Mouse (Mus musculus) kidney, adult 2 months (tissue): ENCODE data around the gene Il34.

Source experiments
- CTCF ChIP-seq: fragments of 200-500 bp; conservative IDR thresholded peaks from 2 replicates; pipeline ENCODE4 v1.5.1; 2011; ENCODE audit warnings: low read depth, mild to moderate bottlenecking, control low read depth, low read length, moderate library complexity, mixed read lengths; ENCODE audit not compliant: insufficient read depth, insufficient read length
- POLR2A ChIP-seq: fragments of 200-500 bp; IDR thresholded peaks from one replicate; pipeline ENCODE4 v1.6.1; 2011; ENCODE audit warnings: low read depth, low read length, control low read depth

GRCm38 (mm10) chr8:110721606-110722413 is 83.9 kb downstream of the Il34 start:
- no peak for TF ChIP-seq POLR2A
- no peak for TF ChIP-seq CTCF
